Mouse (Mus musculus) yolk sac, embryonic 10.5 days (tissue): ENCODE measurements at regions not wholly inside any gene's neighbourhood (a gene's known extent, or its start where the extent isn't known, plus 50 kb on each side); places are given as distances from the start of the nearest gene placed in this dataset.

Source experiments
- DNase-seq: peaks from one replicate; pipeline ENCODE4 v3.0.0-alpha.2; 2017; ENCODE audit warnings: low spot score

DNA sequence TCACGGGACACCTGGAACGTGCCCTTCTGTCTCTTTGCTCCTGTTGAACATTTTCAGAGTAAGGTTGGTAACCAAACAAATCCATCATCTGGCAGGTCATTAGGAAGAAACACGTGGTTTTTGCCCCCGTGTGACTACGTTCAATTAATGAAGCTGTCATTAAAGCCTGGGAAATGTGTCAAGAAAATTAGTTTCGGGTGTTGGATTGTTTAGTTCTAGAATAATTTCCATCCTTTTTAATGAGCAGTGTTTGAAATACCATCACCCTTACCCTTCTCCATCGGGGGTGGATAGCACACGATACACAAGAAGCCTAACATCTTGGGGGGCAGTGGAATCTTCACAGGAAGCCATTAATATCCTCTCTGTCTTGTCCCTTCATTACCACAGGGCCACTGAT lies 107.7 kb downstream of the Far1 start:
- DNase-seq = no peak

DNA sequence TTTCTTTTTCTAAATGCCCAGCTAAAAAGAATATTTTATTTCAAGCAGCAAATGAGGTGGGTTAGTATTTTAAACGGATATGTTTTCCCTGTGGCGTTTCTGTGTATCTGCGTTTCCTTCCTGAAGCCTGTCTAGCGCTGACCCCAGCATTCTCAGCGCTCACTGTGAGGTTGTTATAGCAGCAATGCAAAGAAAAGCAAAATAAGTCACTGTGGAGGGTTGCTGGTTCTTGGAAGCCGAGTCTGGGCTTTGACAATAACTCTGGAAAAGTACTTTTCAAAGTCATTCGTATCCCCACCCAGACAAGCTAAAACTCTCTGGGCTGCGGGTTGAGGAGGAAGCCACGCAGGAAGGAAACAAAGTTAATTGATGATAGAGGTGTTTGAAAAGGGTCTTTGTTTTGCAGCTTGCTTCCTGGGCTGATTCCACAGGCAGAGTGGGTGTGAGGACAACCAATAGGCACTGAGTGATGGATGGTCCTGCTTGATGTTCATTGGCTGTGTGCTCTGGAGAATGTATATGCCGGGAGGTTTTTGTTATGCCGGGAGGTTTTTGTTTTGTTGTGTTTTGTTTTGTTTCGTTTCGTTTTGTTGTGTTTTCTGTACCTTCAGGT lies 108.4 kb downstream of the Far1 start:
- no peak for DNase-seq

DNA sequence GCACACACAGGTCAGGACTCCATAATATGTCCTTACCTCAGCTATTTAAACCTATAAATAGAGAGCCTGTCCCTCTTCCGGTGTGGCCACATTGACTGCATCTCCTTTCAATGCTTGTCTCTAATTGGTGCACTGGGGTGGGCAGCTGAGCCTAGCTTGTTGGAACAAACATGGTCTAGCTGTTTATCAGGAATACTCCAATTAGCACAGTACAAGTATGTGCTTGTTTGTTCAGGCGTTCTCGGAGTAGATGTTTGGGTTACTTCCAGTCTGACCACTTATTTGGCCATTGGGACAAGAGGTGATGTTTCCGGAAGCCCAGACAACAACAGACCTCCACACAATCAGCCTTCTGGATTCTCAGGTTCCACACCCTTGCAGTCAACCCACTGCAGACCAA lies 109.7 kb downstream of the Far1 start:
- DNase-seq = no peak

DNA sequence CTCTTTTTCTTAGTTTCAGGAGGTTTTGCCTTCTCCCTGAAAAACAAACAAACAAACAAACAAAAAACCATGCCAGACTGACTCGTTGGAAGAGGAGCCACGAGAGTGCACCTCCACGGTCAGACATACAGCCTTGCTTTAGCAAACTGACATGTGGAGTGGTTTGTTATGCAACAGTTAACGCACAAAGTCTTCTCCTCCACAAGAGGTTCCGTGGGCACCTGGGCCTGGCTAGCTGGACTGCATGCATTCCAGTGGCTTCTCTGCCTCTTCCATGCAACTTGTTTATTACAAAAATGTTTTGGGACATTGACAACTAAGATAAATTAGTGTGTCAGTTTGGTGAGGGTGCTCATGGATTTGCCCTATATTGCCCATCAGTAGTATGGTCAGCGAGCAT lies 110.3 kb downstream of the Far1 start:
- no peak for DNase-seq

DNA sequence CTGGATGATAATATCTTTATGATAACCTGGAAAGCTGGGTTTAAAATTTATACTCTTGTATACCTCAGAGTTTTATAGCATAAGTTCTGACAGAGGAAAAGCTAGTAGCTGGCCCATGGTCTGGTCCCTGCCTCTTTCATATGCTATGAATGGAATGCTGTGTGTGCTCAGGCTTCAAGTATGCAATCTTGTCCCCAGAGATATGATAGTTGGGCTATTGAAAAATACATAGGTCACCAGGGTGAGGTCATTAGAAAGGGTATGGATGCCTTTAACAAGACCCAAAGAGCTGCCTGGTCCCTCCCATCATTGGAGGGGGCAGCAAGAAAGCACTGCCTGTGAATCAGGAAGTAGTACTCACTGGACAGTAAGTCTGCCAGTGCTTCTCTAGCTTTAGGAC lies 113.1 kb downstream of the Far1 start:
- DNase-seq = no peak

DNA sequence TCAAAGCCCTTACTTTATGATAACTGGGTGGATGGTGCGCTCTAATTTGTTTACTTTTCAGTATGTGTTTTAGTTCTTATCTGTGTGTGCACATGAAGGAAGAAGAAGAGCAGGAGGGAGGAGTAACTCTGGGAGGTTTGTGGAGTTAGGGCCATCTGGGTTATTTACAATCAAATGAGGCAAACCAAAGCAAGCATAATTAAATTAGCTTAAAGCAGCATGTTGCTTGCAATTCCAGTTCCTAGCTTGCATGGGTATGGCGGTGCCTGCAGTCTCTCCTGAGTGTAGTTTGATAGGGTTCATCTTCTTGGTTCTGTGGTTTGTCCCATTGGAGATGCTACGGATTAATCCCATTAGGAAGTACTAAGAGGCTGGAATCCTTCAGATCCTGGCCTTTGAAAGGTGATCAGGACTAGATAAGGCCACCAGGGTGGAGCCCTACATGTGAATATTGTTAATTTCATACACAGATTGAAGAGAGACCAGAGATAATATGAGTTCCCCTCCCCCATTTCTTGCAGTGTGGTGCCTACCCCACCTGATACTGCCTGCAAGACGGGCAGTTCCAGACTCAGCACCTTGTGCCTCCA lies 123.5 kb downstream of the Far1 start:
- no peak for DNase-seq

DNA sequence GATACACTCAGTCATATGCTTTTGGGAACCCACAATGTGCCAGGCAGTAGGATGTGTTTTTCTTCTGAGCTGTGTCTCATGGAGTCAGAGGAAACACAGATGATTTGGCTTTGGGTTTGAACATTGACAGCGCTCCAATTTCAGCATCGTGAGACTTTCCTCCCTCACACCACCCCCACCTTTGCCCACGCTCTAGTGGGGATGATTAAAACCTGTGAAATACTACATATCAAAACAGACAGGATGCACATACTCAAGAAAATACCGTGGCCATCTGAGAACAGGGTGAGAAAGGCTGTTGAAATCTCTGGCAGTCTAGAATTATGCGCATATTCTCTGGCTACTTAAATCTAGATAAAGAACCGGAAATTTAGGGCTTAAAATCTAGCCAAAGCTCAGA lies 124.5 kb downstream of the Far1 start:
- DNase-seq = no peak

DNA sequence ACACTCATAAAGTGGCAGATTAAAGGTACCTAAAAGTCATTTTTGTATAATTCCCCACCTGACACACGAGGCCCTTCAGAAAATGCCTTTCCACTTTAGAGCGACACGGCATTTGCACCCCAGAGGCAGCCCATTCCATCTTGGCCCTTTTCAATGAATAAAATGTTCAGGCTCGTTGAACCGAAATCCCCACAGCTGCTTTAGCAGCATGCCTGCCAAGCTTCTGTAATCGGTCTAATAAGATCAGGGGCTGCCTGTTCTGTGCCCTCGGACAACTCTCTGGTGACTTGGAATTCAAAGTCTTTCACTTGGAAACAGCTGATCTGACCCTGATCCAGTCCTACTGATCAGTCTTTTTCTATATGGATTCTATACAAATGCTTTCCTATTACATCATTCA lies 123.3 kb upstream of the Spon1 start:
- DNase-seq = no peak

DNA sequence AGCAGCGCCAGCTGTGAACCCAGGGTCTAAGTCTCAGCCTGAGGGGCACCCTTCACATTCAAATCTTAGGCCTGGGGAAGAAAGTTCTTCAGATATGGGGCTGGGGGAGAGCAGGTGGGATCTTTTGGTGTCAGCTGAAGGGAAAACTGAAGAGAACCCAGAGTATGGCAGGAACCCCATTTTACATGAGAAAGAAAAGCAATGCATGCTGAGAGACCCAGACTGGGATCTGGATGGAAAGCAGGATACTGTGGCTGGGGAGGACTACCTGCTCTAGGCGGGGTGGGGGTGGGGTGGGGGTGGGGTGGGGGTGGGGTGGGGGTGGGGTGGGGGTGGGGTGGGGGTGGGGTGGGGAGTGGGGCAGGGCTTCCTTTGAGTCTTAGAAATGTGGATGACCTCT lies 115.2 kb upstream of the Spon1 start:
- DNase-seq = no peak

DNA sequence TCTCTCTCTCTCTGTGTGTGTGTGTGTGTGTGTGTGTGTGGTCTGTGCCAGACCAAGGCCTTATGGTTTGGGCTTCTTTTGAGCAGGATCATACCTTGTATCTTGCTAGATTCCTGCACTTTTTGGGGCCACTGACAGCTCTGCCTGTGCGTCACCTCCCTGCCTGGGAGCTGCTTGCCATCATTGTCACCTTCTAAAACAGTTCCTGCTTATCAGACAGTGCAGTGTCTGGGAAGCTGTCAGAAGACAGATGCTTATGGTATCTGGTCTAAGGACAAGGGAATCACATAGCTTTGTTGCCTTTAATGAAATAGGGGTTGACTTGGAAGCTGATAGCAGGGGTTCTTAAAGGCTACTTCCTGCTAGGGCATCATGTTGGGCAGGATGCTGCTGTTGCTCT lies 114.1 kb upstream of the Spon1 start:
- no peak for DNase-seq

DNA sequence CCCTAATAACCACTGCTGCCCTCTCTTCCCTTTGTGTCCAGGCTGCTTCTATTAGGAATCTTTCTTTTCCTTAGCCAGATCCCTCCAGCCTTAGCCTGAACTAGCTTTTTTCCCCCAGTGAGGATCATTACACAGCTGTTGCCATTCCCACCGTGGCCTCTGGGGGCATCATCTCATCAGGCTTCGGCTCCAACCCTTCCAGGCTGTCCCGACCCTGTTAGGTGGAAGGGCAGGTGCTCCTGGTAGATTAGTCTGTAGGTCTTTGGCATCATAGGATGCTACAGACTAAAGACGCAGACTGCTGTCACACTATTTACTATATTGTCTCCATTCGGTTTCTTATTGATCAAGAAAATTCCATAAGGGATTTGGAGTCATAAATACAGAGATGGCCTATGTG lies 112.7 kb upstream of the Spon1 start:
- no peak for DNase-seq

DNA sequence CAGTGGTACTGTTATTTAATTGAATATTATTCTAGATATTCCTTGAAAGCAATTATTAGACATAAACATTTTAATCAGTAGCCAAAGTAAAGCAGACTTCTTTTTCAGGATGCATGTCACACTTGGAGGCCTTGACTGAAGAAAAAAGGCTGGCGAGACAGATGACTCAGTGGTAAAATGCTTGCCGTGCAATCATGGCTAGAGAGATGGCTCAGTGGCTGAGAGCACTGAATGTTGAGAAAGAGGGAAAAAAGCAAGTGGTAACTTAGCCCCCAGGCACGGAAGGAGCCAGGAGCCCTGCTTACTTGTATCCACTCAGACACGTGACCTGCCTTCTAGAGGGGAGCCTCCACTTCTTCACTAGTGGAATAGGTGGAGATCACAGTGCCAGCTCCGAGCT lies 110.5 kb upstream of the Spon1 start:
- DNase-seq = no peak

DNA sequence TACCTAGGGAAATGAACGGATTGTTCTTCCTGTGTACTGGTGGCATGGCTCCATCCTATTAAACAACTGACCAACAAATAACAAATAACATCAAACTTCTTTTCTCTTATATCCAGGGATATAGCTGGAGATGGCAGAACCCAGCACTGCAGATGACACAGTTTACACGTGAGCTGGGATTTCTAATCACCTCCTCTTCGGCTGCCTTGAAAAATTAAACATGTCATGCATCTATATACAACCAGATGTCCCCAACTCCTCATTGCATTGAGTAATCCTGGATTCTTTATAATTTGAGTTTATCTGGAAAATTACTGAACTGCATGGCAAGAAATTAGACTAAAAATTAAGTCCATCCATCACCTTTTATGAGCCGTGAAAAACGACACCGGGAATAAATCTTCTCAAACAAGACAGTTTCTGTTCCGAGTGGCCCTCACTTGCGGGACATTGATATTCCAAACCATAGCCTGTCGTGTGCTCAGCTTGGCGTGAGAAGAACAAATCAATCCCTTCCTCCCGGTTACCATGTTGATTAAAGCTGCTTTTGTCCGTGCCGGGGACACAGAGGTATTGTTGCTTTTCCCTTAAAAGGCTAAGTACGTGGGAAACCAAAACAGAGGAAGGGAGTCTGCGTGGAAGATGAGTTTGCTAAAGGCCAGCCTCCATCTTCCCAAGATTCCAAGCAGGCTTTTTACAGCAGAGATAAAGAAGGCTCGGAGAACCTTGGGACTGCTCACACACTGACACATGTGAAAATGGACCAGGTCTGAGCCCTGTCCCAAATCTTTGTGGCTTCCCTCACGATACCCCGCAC lies 92.8 kb upstream of the Spon1 start:
- DNase-seq = no peak

DNA sequence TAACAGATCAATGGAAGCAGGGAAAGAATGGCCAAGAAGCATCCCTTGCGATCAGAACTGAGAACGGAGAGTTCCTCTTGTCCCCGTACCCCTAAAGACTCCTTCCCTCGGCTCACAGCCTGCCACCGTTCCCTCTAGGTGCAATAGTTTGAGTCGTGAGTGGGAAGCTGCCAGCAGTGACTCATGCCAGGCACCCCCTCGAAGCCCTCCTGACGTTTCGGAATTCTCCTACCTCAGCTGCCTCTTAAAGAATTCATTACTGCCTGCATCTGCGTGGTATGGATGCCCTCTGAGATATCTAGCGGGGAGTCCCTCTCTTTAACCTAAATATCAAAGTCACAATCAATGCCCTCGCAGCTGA lies 92.2 kb upstream of the Spon1 start:
- DNase-seq = no peak

DNA sequence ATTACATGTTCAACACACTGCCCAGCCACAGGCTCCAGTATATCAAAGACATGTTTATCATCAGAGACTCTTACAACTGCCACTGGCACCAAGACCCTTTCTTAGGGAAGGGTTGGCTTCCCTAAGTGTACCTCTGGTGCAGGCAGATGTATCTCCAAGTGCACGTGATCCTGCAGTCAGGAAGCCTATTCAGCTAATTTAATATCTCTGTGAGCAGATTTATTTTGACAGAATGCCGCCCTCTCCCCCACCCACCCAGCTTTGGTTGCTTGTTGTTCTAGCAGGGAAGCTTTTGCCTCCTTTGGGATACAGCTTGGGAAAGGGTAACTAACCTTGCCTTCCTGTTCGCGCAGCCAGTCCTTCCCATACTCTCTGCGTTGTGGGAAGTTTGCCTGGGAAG lies 83.5 kb upstream of the Spon1 start:
- DNase-seq = no peak

DNA sequence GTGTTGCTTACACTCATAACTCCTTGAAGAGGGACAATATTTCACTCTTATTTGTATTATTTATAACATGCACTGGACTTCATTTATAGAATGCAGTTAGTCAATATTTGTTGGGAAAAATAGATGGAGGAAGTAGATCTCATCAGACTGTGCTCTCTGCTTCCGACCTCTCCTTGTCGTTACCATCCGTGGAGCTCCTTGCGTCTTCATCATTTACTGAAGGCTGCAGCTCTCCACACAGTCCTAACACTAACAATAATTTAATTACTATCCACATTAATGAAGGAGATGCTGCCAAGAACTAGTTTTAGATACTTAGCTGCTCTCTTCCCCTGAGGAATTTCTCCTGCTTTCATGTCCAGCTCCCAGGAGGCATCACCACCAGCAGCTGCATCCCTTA lies 80.4 kb upstream of the Spon1 start:
- DNase-seq = no peak

DNA sequence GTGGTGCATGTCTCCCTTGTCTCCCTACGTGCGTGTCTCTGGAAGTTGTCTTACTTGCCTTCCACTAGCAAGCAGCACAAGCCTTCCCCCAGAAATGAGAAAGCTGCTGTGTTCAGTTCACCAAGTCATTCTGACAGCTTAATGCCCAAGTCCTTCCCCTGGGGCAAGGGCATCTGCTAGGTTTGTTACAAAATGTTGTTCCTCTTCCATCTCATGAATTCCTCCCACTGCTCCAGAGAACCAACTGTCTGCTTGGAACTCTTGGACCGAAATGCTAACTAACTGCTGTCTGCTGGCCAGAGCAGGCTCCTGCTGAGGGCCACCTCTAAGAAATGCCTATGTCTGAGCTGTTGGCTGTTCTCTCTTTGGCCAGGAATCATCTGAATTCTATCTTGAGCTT lies 79.3 kb upstream of the Spon1 start:
- DNase-seq = no peak

DNA sequence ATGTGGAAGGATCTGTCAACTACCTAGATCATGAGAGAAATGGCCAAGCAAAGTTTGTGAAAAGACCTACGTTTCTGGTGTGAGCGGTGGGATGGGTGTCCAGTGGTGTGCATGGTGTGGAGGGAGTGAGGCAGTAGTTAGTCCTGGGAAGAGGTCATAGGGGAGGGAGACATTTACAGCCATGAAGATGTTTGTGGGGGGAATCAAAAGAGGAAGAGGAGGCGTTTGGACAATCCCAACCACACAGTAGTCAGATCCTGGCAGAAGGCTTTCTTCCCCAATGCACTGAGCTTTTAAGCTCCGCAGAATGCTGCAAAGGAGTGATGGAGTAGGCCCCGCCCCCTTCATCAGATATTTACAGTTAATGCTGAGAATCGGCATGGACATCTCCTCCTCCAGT lies 78.2 kb upstream of the Spon1 start:
- no peak for DNase-seq

DNA sequence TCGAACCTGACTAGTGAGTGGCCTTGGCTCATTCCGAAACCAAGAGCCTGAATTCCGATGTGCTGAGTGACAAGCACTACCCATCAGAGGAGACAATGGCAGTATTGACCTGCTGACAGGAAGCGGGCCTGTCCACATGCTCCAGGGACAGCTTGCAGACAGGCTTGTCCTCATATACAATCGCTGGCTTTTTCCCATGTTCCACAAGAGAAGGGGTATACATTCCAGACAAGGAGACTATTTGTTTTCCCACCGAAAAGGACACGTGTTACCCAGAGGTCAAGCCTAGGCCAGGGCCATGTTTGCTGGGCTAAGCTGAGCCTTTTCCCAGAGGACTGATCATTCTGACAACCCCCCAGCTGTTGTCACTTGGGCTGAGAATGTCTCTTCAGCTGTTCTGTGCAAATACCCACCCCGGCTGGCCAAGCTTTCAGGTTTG lies 77.5 kb upstream of the Spon1 start:
- peak; percentile 23 for DNase-seq

DNA sequence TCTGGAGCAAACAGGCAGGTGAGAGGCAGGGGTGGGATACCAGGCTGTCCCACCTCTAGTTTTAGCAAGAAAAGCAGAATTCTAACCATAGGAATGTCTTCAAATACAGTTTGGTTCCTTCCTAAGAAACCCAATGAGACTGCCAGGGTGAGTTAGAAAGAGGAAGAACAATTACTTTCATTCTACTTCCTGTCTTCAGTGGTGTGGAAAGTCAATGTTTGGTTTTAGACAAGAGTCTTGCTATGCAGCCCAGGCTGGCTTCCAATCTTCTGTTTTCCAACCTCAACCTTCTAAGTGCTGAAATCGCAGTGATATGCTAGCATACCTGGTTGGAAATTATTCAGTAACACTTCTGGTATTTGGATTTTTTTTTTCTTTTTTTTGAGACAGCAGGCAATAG lies 77.1 kb upstream of the Spon1 start:
- DNase-seq = no peak

DNA sequence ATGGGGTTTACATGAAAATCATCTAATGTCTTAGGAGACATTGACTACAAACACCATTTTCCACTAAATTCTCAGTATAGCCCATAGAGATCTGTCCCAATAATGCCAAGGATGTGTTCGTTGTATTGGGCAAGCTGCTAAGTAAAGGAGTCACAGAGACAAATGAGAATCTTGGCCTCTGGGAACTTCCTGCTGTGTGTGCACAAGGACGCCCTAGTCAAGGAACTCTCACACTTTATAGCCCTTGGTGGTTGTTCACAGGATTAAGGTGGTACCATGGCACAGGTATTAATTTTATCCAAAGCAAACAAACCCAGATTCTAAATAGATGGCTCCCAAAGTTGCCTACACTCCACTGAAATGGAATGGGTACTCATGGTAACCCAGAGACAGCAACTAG lies 76.7 kb upstream of the Spon1 start:
- no peak for DNase-seq

DNA sequence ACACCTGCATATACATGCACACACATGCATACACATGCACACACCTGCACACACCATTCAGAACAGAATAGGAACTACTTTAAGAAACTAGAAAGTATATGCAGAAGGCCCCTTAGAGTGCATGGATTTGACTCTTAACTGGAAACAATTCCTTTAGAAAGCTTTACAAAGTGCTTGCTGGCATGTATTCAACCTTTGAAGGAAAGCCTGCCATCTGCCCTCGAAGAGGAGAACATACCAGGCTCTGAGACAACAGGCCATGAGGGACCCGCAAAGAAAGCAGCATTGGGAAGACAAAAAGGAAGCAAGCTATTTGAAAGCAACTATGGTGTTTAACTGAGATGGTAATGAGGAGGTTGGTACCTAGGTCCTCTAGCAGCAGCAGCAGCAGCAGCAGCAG lies 74.0 kb upstream of the Spon1 start:
- DNase-seq = no peak

DNA sequence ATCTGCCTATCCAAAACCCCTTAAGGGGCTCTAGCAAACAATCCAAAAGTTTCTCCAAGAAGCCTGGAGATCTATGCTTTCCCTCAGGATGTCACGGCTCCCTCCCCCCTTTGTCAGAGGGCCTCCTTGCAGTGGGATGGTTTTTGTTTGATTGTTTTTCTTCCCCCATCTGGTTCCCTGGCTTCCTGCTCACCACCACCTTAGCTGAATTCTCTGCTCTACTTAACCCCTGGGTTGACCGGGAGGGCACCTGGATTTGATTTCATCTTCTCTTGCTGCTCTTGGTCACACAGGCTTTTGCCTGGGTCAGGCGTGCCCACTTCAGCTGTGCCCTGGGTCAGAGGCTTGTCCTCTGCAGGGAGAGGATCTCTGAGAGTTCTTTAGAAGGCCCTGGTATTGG lies 72.3 kb upstream of the Spon1 start:
- DNase-seq = no peak

DNA sequence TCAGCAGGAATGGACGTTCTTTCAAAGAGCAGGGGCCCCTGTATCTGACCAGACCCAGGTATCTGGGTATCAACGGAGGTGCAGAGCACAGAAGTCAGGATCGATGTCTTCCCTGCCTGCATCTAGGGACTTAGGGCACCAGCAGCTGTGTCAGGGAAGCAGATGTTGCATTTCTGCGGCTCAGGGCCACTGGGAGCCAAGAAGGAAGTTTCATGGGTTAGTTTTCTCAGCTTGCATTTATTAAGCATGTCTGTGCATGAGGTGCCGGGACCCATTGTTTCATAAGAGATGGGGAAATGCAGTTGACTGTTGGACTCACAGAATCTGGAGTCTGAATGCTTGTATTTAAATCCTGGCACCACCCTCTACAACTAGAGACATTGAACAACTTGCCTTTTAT lies 71.3 kb upstream of the Spon1 start:
- DNase-seq = no peak
